Mouse (Mus musculus) embryonic facial prominence, embryonic 10.5 days (tissue): ENCODE results near the gene Rmi1. TPM values are rescaled to one million over a fixed set of nuclear protein-coding genes. Genes with fewer than 3 reads are reported as not detected.
"Not testable (repeated sequence)": the region's sequence is repeated elsewhere in the genome, so short reads cannot be mapped to it uniquely, and the experiment has no call there.

ENCODE experiments used
- DNase-seq: peaks from one replicate; pipeline ENCODE4 v3.0.0-alpha.2; 2017; ENCODE audit warnings: low spot score
- H3K27ac ChIP-seq: fragments of 300-500 bp; sonication (generic); replicated peaks from 2 replicates; pipeline ENCODE4 v1.5.1; 2016; ENCODE audit warnings: mild to moderate bottlenecking
- H3K27me3 ChIP-seq: fragments of 300-500 bp; sonication (generic); replicated peaks from 2 replicates; pipeline ENCODE4 v1.6.1; 2016; ENCODE audit warnings: low read depth, mild to moderate bottlenecking; ENCODE audit not compliant: poor library complexity, severe bottlenecking
- H3K36me3 ChIP-seq: fragments of 300-500 bp; sonication (generic); replicated peaks from 2 replicates; pipeline ENCODE4 v1.6.1; 2016; ENCODE audit warnings: mild to moderate bottlenecking, moderate library complexity
- H3K4me1 ChIP-seq: fragments of 300-500 bp; sonication (generic); 2 replicates; pipeline ENCODE4 v1.6.1; 2016
- H3K4me3 ChIP-seq: fragments of 300-500 bp; sonication (generic); 2 replicates; pipeline ENCODE4 v1.5.1; 2016; ENCODE audit warnings: mild to moderate bottlenecking, moderate library complexity
- H3K9me3 ChIP-seq: fragments of 300-500 bp; sonication (generic); 2 replicates; pipeline ENCODE4 v1.6.1; 2016; ENCODE audit warnings: mild to moderate bottlenecking
- WGBS: fragments of 180-500 bp; shearing (Covaris S2); methylation state at CpG from one replicate; pipeline ENCODE4 v1.1.7; 2016; 5-methylcytosine and 5-hydroxymethylcytosine counted together
- polyA plus RNA-seq: library from polyadenylated mRNA; unstranded; fragments of >200 nt; fragmentation: Nextera tagmentation; extraction: Ambion mirVana; gene quantifications from 2 replicates; pipeline ENCODE4 v1.2.1, GENCODE M21; 2016

The Rmi1 gene
- 27.8 and 28.1 TPM in 2 replicates for polyA plus RNA-seq

GRCm38 (mm10) chr13:58402003-58402743 is at the start of gene Rmi1:
Rmi1 (plus strand) TSS chr13:58402248.
- peaks cover 16% of the 10 kb centered on the region for H3K4me1 ChIP-seq
- peak within 1 kb of the TSS; percentile 100 for H3K27ac ChIP-seq
- H3K27me3 ChIP-seq = no peaks in the 10 kb centered on the region
- H3K9me3 ChIP-seq = no peaks in the 10 kb centered on the region
- under 1% methylated on average over 91 of the region's 91 CpGs for WGBS
- H3K36me3 ChIP-seq = peaks cover 35% of the 10 kb centered on the region
- peak within 1 kb of the TSS; percentile 86 for H3K4me3 ChIP-seq
- DNase-seq = peak; percentile 98

GRCm38 (mm10) chr13:58352996-58353395 is 49.1 kb upstream of the Rmi1 start:
- Histone ChIP-seq H3K36me3 (no peaks in the 10 kb centered on the region), H3K27ac (no peak overlapping the region), H3K9me3 (no peaks in the 10 kb centered on the region), H3K4me3 (no peak overlapping the region), H3K4me1 (0 out of 2 replicates have a peak, but pooled peaks cover 3% of the 10 kb centered on the region), H3K27me3 (peaks cover 14% of the 10 kb centered on the region)
- no peak for DNase-seq

DNA sequence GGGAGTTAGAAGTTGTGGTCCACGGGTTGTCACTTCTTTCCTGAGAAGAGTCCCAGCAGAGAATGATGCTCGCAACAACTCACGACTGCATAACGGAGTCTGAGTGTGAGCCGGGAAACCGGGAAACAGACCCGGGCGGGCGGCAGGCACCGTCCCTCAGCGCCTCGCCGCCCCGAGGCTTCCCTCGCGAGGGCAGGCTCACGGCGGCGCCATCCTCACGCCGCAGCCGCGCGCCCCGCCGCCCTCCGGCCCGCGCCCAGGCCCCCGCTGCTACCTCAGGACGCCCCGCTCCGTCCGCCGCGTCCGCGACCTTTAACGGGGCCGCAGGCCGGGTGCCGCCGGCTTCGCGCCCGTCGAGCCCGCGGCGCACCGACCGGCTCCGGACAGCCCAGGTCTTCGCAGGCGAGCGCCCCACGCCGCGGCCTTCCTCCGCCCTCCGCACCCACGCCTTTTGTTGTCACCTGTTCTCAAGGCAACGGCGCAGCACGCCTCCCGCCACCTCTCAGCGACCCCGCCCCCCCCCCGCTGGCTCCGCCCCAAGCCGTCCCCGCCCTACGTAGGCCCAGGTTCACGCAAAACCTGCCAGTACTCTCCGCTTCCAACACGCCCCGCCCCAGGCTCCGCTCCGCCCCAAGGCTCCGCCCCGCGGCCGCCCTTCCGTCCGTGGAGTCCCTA is 43.3 kb upstream of the Rmi1 start, which contains the start of gene Kif27:
Gene Kif27 (minus strand): TSS at position 494 of the 675 bp plus-strand sequence.
- H3K4me1 ChIP-seq = peaks cover 12% of the 10 kb centered on the region
- H3K27ac ChIP-seq = peak within 1 kb of the TSS; percentile 82
- no peaks in the 10 kb centered on the region for H3K9me3 ChIP-seq
- peak within 1 kb of the TSS; percentile 83 for H3K4me3 ChIP-seq
- WGBS = under 1% methylated on average over 85 of the region's 85 CpGs
- no peaks in the 10 kb centered on the region for H3K36me3 ChIP-seq
- DNase-seq = peak; percentile 94
- H3K27me3 ChIP-seq = peaks cover 17% of the 10 kb centered on the region

- peaks cover 17% of the 10 kb centered on the region for H3K27me3 ChIP-seq
- H3K36me3 ChIP-seq = no peaks in the 10 kb centered on the region
- H3K9me3 ChIP-seq = no peaks in the 10 kb centered on the region
- 3% methylated on average over 7 of the region's 7 CpGs for WGBS
- peaks cover 12% of the 10 kb centered on the region for H3K4me1 ChIP-seq
- peak overlapping the region; percentile 83 for H3K4me3 ChIP-seq
- peak overlapping the region; percentile 82; the same call in 1 of the 2 replicates for H3K27ac ChIP-seq
- no peak for DNase-seq
Measured at GRCm38 (mm10) chr13:58359304-58359653, 42.8 kb upstream of the Rmi1 start.

- H3K4me1 ChIP-seq = no peaks in the 10 kb centered on the region
- H3K27ac ChIP-seq = no peak overlapping the region
- no peak for DNase-seq
- no peak overlapping the region for H3K4me3 ChIP-seq
- H3K36me3 ChIP-seq = no peaks in the 10 kb centered on the region
- H3K9me3 ChIP-seq = no peaks in the 10 kb centered on the region
- no peaks in the 10 kb centered on the region for H3K27me3 ChIP-seq
- WGBS = 82% methylated on average over 8 of the region's 8 CpGs
Measured at GRCm38 (mm10) chr13:58364353-58365175, 37.5 kb upstream of the Rmi1 start.

GRCm38 (mm10) chr13:58365179-58365578 is 36.9 kb upstream of the Rmi1 start:
- not testable (repeated sequence) for H3K36me3 ChIP-seq, H3K4me3 ChIP-seq, H3K4me1 ChIP-seq, H3K27me3 ChIP-seq, H3K27ac ChIP-seq, H3K9me3 ChIP-seq, DNase-seq
- WGBS = 85% methylated on average over 8 of the region's 8 CpGs

GRCm38 (mm10) chr13:58366373-58366772 is 35.7 kb upstream of the Rmi1 start:
- Histone ChIP-seq H3K4me3 (no peak overlapping the region), H3K27ac (no peak overlapping the region), H3K9me3 (no peaks in the 10 kb centered on the region), H3K27me3 (no peaks in the 10 kb centered on the region), H3K36me3 (no peaks in the 10 kb centered on the region), H3K4me1 (no peaks in the 10 kb centered on the region)
- 91% methylated on average over 3 of the region's 3 CpGs for WGBS
- no peak for DNase-seq

DNA sequence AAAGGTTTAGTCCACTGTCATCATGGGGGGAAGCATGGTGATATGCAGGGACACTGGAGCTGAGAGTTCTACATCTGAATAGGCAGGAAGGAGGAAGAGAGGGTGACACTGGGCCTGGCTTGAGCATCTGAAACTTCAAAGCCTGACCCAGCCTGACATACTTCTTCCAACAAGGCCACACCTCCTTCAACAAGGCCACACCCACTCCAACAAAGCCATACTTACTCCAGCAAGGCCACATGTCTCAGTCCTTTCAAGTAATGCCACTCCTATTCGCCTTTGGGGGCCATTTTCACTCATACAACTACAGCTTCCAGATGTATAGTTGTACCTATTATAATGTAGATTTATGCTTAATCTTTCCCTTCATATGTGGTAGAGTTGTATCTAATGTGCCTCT is 34.4 kb upstream of the Rmi1 start:
- Histone ChIP-seq H3K4me1 (no peaks in the 10 kb centered on the region), H3K9me3 (no peaks in the 10 kb centered on the region), H3K4me3 (no peak overlapping the region), H3K27ac (no peak overlapping the region), H3K27me3 (no peaks in the 10 kb centered on the region), H3K36me3 (no peaks in the 10 kb centered on the region)
- no peak for DNase-seq
- WGBS = 59% methylated on average over 1 of the region's 1 CpGs

DNA sequence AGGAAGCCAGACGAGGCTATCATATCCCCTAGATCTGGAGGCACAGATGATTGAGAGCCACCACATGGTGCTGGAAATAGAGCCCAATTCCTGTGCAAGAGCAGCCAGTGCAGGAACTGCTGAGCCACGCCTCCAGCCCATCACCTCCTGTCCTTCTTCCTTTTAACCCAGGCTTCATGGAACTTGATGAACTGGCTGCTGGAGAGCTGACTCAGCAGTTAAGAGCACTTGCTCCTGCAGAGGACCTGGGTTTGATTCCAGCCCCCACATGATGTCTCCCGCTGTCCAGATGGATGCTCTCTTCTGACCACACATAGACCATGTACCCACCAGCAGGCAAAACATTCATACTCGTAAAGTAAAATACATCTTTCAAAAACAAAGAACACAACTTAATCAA is 33.2 kb upstream of the Rmi1 start:
- no peaks in the 10 kb centered on the region for H3K27me3 ChIP-seq
- H3K9me3 ChIP-seq = no peaks in the 10 kb centered on the region
- DNase-seq = no peak
- no peak overlapping the region for H3K4me3 ChIP-seq
- H3K4me1 ChIP-seq = no peaks in the 10 kb centered on the region
- H3K27ac ChIP-seq = no peak overlapping the region
- 77% methylated on average over 4 of the region's 4 CpGs for WGBS
- no peaks in the 10 kb centered on the region for H3K36me3 ChIP-seq

DNA sequence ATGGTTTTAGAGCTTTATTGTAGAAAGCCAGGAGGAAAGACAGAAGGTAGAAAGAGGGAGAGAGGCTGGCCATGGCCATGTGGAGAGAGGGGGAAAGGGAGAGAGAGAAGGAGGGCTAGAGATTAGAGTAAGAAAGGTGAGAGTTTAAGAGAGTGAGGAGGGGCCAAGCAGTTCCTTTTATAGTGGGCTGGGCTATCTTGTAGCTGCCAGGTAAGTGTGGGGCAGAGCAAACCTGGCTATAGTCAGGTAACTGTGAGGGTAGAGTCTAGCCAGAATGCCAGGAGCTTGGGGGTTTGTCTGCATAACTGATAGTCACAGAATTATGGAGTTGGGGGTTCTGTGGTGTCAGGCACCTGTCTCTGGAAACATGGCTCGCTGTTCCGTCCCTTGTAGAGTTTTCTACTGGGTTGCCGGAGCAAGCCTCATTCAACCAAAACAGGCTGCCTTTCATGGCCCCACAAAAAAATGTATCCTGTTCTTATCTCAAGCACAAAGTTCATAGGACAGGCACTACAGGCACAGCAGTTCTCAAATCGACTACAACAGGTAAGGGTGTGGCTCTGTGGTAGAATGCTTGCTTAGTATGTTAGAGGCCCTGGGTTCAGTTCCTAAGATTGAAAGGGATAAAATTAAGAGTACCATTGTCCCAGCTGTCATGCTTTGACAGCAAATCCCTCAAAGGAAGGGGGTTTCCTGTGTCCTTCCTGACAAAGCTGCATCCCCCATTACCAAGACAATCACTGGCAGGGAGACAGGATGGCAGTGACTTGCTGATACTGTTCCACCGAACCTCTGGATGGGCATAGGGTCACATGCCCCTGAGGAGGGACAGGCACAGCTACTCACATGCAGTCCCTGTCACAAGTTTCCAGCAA is 29.5 kb upstream of the Rmi1 start:
- H3K27ac ChIP-seq = no peak overlapping the region
- no peaks in the 10 kb centered on the region for H3K27me3 ChIP-seq
- WGBS = 87% methylated on average over 5 of the region's 5 CpGs
- H3K36me3 ChIP-seq = no peaks in the 10 kb centered on the region
- no peak overlapping the region for H3K4me3 ChIP-seq
- no peak for DNase-seq
- no peaks in the 10 kb centered on the region for H3K4me1 ChIP-seq
- peaks cover 13% of the 10 kb centered on the region; the same call in 1 of the 2 replicates for H3K9me3 ChIP-seq

DNA sequence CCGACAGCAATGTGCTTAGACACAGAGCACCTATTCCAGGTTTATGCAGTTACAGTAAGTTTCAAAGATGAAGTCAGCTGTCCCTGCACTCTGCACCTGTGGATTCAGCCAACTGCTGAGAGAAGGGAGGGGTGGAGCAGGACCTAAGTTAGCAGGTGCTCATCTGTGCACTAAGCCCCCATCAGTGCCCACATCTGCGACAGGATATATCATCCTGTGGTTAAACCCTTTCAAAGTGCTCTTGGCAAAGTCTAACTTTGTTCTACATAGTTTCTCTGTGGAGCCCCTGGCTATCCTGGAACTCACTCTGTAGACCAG is 28.9 kb upstream of the Rmi1 start:
- no peak overlapping the region for H3K4me3 ChIP-seq
- no peak overlapping the region for H3K27ac ChIP-seq
- no peaks in the 10 kb centered on the region for H3K4me1 ChIP-seq
- WGBS = 92% methylated on average over 2 of the region's 2 CpGs
- H3K36me3 ChIP-seq = no peaks in the 10 kb centered on the region
- no peak for DNase-seq
- H3K27me3 ChIP-seq = no peaks in the 10 kb centered on the region
- peaks cover 13% of the 10 kb centered on the region; the same call in 1 of the 2 replicates for H3K9me3 ChIP-seq

DNA sequence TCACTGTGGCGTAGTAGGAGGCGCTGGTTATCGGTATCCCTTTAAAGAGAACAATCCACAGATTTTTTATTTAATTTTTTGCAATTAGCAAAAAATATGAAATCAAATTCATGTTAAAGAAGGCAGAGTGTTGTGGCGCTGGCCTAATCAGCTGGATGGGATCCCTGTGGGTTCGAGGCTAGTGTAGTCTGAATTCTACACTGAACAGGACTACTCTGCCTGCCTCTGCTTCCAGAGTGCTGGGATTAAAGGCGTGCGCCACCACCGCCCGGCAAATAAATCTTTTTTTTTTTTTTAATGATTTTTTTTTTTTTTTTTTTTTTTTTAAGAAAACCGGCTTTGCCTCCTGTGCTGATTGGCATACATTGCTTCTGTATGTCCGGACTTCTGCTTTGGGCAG is 17.7 kb upstream of the Rmi1 start:
- Histone ChIP-seq H3K36me3 (peaks cover 38% of the 10 kb centered on the region), H3K4me1 (peaks cover 14% of the 10 kb centered on the region), H3K4me3 (peak overlapping the region; percentile 84), H3K9me3 (peaks cover 22% of the 10 kb centered on the region), H3K27ac (peak overlapping the region; percentile 86; the same call in 1 of the 2 replicates), H3K27me3 (no peaks in the 10 kb centered on the region)
- no peak for DNase-seq
- WGBS = 61% methylated on average over 11 of the region's 11 CpGs
